Mouse (Mus musculus) spleen, postnatal 4 days (tissue): ENCODE measurements around the gene Olfr380.

ENCODE experiments used
- DNase-seq, 2 experiments: peaks; one replicate each; pipeline ENCODE4 v3.0.0; 2022; ENCODE audit warnings: low spot score in 2 of 2

Olfr380 gene

DNA sequence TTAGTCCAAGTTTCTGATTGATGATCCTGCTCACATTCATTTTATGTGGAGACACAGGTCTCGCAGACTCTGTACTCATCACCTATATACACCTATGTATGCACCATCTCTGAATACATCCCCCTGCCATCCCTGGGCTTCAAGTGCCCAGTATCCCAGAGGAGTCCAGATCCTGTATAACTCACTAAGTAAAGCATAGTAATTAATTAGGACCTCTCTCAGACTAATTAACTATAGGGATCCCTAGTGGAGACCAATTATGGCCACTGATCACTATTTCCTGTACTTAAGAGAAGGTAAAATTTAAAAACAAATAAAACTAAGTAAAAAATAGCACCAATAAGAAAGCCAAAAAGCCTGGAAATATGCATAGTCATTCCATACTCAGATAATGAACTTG, at the start of gene Olfr380:
TSS of gene Olfr380 (minus strand) at position 101 of the 400 bp plus-strand sequence.
- no peak for DNase-seq

DNA sequence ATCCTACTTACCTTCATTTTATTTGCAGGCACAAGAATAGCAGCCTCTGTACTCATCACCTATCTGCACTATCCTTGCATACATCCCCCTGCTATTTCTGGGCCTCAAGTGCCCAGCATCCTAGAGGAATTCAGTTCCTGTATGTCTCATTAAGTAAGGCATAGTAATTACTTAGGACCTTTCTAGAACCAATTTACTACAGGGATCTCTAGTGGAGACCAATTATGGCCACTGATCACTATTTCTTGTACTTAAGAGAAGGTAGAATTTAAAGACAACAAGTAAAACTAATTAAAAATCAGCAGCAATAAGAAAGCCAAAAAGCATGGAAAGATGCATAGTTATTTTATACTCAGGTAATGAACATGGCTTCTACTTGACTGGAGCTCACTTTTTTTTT, 34.2 kb upstream of the Olfr380 start, which contains the start of gene Olfr381:
TSS of gene Olfr381 (minus strand) at position 101 of the 400 bp plus-strand sequence.
- no peak for DNase-seq

DNA sequence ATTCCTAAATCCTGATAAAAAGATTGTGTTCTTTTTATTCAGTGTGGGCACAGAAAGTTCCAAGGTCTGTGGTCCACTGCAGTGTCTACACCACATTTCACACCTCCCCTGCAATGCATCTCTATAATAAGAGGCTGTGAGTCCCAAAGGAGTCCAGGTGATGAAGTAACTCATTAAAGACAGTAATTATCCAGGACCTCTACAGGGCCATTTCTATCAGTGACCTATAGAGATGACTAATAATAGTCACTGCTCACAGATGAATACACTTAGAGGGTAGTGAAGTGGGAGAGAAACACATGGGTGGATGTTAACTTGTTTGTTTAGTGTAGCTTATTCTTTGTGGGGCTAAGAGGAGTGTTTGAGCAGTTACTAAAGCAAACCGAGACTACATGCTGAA, 28.9 kb downstream of the Olfr380 start, which contains the start of gene Olfr378:
TSS of gene Olfr378 (minus strand) at position 101 of the 400 bp plus-strand sequence.
- DNase-seq: no peak
